22 mouse cellular contexts compared by ENCODE assay signal in genomic region chr19:48008771-48009413, GRCm38 (mm10).
DNase-seq lines count a peak whose midpoint lies in the region; ATAC-seq lines count a peak whose summit lies in the region.
"Had no signal": no experiment of that assay in that cellular context is flagged by ENCODE, and none has a peak within 500 bp of the region (broad histone marks: within the 10 kb centered on the region; RNA-seq: fewer than 3 reads in every experiment).

No protein-coding gene starts in this region.

- H3K4me1 ChIP-seq in kidney, embryonic 16.5 days (ENCODE audit: insufficient read depth, low read length), result peaks cover 12% of the 10 kb centered on the region
- H3K4me1 ChIP-seq: forebrain, embryonic 13.5 days; midbrain, embryonic 15.5 days had no signal

- H3K27ac ChIP-seq in kidney, embryonic 16.5 days (ENCODE audit: low read length), result no peak overlapping the region
- H3K27ac ChIP-seq: forebrain, embryonic 13.5 days; heart, embryonic 10.5 days; hindbrain, postnatal 0 days; macrophage; midbrain, embryonic 15.5 days; neural tube, embryonic 13.5 days; stomach, postnatal 0 days had no signal

- H3K9ac ChIP-seq in kidney, embryonic 16.5 days (replicated peaks; ENCODE audit: low read length), result no peak overlapping the region
- H3K9ac ChIP-seq: forebrain, embryonic 13.5 days; midbrain, embryonic 15.5 days; neural tube, embryonic 13.5 days had no signal

- DNase-seq in embryo, embryonic 9.5 days (ENCODE audit: extremely low spot score), result peak; percentile 7
- no peak for DNase-seq in embryo, embryonic 10.5 days (ENCODE audit: low spot score)
- no peak for DNase-seq in kidney, adult 8-10 months
- DNase-seq in urinary bladder, postnatal 25 days (ENCODE audit: low spot score), result peak; percentile 6
- no peak for DNase-seq in urinary bladder, postnatal 4 days (ENCODE audit: low spot score in 2 of 2)
- no peak for DNase-seq in adrenal gland, postnatal 14 days
- DNase-seq: adrenal gland, postnatal 10 days; cerebellum, adult 8-10 months; cerebellum, postnatal 36 days; layer of hippocampus, adult 9-11 months; thymus, adult 2 months; thymus, postnatal 4 days had no signal

- WGBS in kidney, embryonic 16.5 days, result 13% methylated on average over 12 of the region's 12 CpGs

- ATAC-seq in kidney, embryonic 16.5 days (ENCODE audit: low FRiP score, low TSS enrichment), result peak; percentile 87
- ATAC-seq: forebrain, embryonic 13.5 days; hindbrain, postnatal 0 days; intestine, embryonic 16.5 days; lung, postnatal 0 days; midbrain, embryonic 15.5 days had no signal

- H3K4me2 ChIP-seq in kidney, embryonic 16.5 days (replicated peaks; ENCODE audit: low read depth, low read length), result 0 out of 2 replicates have a peak overlapping the region, but pooled peaks have one; percentile 10
- H3K4me2 ChIP-seq: forebrain, embryonic 13.5 days; midbrain, embryonic 15.5 days; neural tube, embryonic 13.5 days had no signal

- no peaks in the 10 kb centered on the region for H3K36me3 ChIP-seq in kidney, embryonic 16.5 days (ENCODE audit: insufficient read depth, low read length)
- H3K36me3 ChIP-seq: heart, embryonic 10.5 days; midbrain, embryonic 15.5 days; neural tube, embryonic 13.5 days had no signal

- H3K9me3 ChIP-seq in kidney, embryonic 16.5 days (ENCODE audit: low read length), result no peaks in the 10 kb centered on the region
- H3K9me3 ChIP-seq: forebrain, embryonic 13.5 days; heart, embryonic 10.5 days had no signal

- H3K27me3 ChIP-seq in kidney, embryonic 16.5 days (ENCODE audit: insufficient read depth, low read length), result no peaks in the 10 kb centered on the region
- H3K27me3 ChIP-seq: forebrain, embryonic 13.5 days; midbrain, embryonic 15.5 days; neural tube, embryonic 13.5 days had no signal

- H3K4me3 ChIP-seq in kidney, embryonic 16.5 days (ENCODE audit: low read length), result no peak overlapping the region
- H3K4me3 ChIP-seq: forebrain, embryonic 13.5 days; heart, embryonic 10.5 days; midbrain, embryonic 15.5 days; neural tube, embryonic 13.5 days had no signal

Comparison
In these comparisons a context has a peak if more than half of its experiments do, and no peak if none do; other contexts are left out.
1. DNase-seq: peak in embryo, embryonic 9.5 days (single experiment) and urinary bladder, postnatal 25 days (single experiment); none in embryo, embryonic 10.5 days (single experiment), kidney, adult 8-10 months (0 of 2), urinary bladder, postnatal 4 days (0 of 2) and adrenal gland, postnatal 14 days (single experiment).